ENCODE assay signal across 27 mouse cellular contexts in genomic region chr15:82620531-82621202, GRCm38 (mm10). TPM values are rescaled to one million over a fixed set of nuclear protein-coding genes. Genes with fewer than 3 reads are reported as not detected.
"Had no signal": no experiment of that assay in that cellular context is flagged by ENCODE, and none has a peak within 500 bp of the region (broad histone marks: within the 10 kb centered on the region; RNA-seq: fewer than 3 reads in every experiment).

Gene Cyp2d34, minus strand, starts transcription at chr15:82620946.

- H3K4me1 ChIP-seq: limb, embryonic 12.5 days; limb, embryonic 15.5 days; liver, embryonic 15.5 days; lung, embryonic 15.5 days; megakaryocyte, embryonic 14.5 days; midbrain, embryonic 10.5 days; midbrain, embryonic 13.5 days had no signal

- H3K4me2 ChIP-seq: limb, embryonic 12.5 days; limb, embryonic 15.5 days; liver, embryonic 11.5 days; liver, embryonic 15.5 days; lung, embryonic 15.5 days; midbrain, embryonic 13.5 days had no signal

- H3K4me3 ChIP-seq: limb, embryonic 12.5 days; limb, embryonic 15.5 days; liver, embryonic 15.5 days; lung, embryonic 15.5 days; megakaryocyte, embryonic 14.5 days; midbrain, embryonic 10.5 days; midbrain, embryonic 13.5 days had no signal

- H3K27me3 ChIP-seq: limb, embryonic 12.5 days; limb, embryonic 15.5 days; liver, embryonic 15.5 days; lung, embryonic 15.5 days; megakaryocyte, embryonic 14.5 days; midbrain, embryonic 13.5 days had no signal

- ATAC-seq: midbrain, embryonic 13.5 days had no signal

- H3K27ac ChIP-seq: limb, embryonic 12.5 days; limb, embryonic 15.5 days; liver, embryonic 15.5 days; lung, embryonic 15.5 days; midbrain, embryonic 10.5 days; midbrain, embryonic 13.5 days had no signal

- H3K9ac ChIP-seq: limb, embryonic 12.5 days; limb, embryonic 15.5 days; liver, embryonic 15.5 days; lung, embryonic 15.5 days; midbrain, embryonic 13.5 days had no signal

- H3K9me3 ChIP-seq: limb, embryonic 12.5 days; limb, embryonic 15.5 days; liver, embryonic 15.5 days; lung, embryonic 15.5 days; midbrain, embryonic 13.5 days had no signal

- H3K36me3 ChIP-seq: limb, embryonic 12.5 days; limb, embryonic 15.5 days; liver, embryonic 15.5 days; lung, embryonic 15.5 days; midbrain, embryonic 10.5 days; midbrain, embryonic 13.5 days had no signal

- DNase-seq: kidney, adult 18-20 months; kidney, adult 9 months; kidney, postnatal 14 days; kidney, postnatal 4 days; lung, adult 18-20 months; lung, postnatal 10 days; lung, postnatal 36 days; thymus, postnatal 25 days had no signal

RNA-seq across cellular contexts. Expression of gene Cyp2d34, which starts in this region (rescaled TPM):
- total RNA-seq: layer of hippocampus, adult 18-20 months; layer of hippocampus, postnatal 14 days; left cerebral cortex, adult 8-10 months; left cerebral cortex, postnatal 14 days; midbrain, postnatal 0 days had no signal
- polyA plus RNA-seq: kidney, embryonic 16.5 days; limb, embryonic 12.5 days; limb, embryonic 15.5 days; liver, embryonic 11.5 days; liver, embryonic 15.5 days; lung, embryonic 15.5 days; midbrain, embryonic 10.5 days; midbrain, embryonic 13.5 days; midbrain, postnatal 0 days; neural tube, embryonic 11.5 days; neural tube, embryonic 14.5 days; small intestine, adult 2 months; stomach, embryonic 16.5 days; urinary bladder, adult 2 months had no signal
